Mouse (Mus musculus): ENCODE results near the gene Car7.
"Not testable (repeated sequence)": the region's sequence is repeated elsewhere in the genome, so short reads cannot be mapped to it uniquely, and the experiment has no call there.

Gene Car7

DNA sequence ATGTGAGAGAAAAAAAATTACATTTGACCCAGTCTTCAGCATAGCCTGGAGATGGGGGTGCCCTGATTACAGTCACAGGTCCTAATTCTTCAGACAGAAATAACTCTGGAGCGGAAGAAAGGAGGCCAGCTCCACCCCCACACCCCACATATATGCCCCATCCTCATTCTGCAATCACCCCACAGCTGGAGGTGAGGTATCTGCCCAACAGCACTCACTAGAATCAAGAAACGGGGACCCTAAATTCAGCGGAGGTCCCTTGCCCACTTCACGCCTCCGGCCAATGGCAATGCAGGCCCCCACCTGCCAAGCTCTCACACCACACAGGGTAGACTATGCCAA, 30.9 kb downstream of the Car7 start:
- no peak for DNase-seq (ENCODE audit: low read depth in 2 of 2, low spot score in 2 of 2)

DNA sequence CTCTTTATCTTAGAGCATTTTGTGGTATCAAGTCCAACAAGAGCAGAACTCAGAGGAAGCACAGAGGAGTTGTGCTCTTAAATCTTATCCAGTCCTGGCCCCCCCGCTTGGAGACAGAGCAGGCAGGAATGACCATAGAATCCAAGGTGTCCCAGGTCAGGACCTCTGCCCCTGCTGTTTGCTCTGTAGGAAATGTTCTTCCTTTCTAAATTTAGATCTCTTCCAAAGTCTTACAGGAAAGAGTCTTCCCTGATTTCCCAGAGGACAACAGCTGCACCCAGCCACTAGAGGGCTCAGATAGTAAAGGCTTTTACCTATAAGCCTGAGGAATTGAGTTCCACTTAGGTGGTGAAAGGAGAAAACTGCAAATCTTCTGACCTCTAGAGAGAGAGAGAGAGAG, 35.1 kb downstream of the Car7 start:
- DNase-seq (ENCODE audit: low read depth in 2 of 2, low spot score in 2 of 2), result no peak

DNA sequence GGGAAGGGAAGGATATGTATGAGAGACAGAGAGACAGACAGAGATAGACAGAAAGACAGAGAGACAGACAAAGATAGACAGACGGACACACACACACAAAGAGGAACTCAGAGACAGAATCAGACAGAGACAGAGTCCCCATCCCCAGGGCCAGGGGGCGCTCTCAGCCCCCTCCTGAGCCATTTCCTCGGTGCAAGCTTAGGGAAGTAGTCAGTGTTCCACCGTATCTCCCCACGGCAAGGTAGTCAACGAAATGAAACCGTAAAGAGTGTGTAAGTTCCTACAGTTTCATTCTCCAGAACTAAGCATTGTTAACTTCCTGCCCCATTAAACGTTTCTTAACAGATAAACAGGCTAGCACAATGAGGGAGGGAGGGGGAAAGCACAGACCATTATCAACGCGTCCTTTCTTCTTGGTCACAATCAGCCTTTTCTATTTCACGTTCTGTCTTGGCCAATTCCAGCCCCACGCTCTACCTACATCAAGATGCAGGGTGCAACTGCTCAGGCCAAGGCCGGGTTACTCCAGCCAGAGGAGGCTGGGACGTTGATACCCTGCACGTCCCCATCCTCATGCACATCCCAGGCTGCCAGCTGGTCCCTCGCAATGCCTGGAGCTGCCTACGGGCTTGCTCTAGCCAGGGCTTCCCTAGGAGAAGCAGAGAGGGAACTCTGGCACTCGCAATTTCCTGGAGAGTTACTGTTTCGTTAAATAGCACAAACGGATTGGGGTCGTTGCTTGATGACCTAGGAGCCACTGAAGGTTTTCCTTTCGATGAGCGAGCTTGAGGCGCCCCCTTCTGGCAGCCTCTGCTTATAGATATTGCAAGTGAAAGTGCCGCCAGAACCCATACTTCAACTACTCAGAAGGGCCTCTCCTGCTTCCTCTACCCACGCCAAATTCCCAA, 36.2 kb downstream of the Car7 start:
- peak; percentile 76 to 84 for DNase-seq (ENCODE audit: low read depth in 2 of 2, low spot score in 2 of 2)

DNA sequence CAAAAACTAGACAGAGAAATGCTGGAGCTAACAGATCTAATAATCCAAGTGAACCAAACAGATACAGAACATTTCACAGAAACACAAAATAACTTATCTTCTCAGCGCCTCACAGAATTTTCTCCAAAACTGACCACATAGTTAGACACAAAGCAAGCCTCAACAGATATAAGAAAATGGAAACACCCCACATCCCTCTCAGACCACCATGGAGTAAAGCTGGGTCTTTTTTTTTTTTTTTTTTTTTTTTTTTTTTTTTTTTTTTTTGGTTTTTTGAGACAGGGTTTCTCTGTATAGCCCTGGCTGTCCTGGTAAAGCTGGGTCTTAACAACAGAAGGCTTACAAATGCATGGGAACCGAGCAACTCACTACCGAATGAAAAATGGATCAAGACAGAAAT, 42.3 kb downstream of the Car7 start:
- no peak for DNase-seq (ENCODE audit: low read depth in 2 of 2, low spot score in 2 of 2)

DNA sequence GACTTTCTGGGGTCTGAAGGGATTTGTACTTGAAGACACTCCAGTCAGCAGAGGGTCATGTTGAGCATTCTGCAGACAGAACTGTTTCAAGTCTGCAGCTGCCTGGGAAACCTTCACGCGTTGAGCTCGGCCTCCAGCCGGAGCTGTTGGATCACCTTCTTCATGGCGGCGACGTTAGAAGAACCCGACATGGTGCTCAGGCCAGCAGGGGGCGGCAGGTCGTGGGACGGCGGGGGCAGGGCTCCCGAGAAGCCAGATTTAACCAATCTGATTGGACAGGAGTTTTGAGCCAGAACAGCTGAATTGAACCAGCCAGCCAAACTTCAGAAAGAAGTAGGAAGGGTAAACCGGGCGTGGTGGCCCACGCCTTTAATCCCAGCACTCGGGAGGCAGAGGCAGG, 43.1 kb downstream of the Car7 start:
- DNase-seq (ENCODE audit: low read depth in 2 of 2, low spot score in 2 of 2), result not testable (repeated sequence)

DNA sequence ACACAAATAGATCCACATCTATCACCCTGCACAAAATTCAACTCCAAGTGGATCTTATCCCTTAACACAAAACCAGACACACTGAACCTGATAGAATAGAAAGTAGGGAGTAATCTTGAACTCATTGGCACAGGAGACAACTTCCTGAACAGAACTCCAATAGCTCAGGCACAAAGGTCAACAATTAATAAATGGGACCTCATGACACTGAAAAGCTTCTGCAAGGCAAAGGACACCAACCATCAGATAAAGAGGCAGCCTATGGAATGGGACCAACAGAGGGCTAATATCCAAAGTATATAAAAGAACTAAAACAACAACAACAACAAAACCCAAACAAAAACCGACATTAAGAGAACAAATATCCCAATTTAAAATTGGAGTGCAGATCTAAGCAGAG, 50.0 kb downstream of the Car7 start:
- DNase-seq (ENCODE audit: low read depth in 2 of 2, low spot score in 2 of 2), result no peak

DNA sequence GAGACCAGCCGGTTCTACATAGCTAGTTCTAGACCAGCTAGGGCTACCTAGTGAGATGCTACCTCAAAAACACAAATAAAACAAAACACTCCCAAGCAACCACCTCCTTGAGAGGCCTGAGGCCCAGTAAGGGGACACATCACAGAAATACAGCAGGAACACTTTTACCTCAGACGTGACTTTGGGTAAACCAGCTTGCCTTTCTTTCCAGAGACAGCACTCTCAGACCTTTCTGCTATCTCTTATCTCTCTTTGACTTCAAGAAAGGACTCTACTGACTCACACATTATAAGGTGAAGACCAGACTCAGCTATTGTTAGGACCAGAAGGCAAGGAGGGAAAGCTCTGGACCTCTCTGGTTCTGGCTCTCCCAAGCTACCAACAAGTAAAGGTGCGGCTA, 55.8 kb downstream of the Car7 start:
- DNase-seq (ENCODE audit: low read depth in 2 of 2, low spot score in 2 of 2), result no peak

DNA sequence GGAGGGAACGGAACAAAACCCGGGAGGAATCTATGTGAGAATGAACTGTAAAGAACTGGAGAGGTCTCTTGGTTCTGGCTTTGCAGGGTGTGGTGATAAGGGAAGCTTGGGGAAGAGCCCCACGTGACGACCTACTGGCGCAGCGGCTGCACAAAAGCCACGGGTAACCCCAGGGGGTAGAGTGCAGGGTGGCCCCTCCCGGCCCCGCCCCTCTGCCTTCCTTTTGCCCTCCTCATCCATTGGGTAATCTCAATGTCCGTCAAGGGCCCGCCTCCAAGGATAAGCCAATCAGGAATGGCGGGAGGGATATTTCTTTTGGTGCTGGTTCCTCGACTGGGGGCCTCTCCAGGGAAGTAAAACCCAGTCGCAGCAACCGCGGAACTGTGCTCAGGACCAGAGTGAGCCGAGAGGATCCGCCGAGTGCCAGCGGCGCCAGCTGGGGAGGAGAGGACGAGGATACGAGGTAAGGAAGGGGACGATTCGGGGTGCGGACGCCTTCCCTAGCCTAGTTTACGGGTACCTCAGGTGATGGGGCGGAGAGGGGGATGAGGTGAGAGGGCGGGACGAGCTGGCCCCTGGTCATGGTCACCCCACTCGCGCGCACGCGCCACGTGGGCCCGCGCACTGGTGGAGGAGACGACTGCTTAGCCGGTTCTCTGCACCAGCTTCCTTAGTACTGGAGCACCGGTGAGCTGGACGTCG, 56.8 kb downstream of the Car7 start, which contains the start of gene Pdp2:
Gene Pdp2 (plus strand): TSS at position 319 of the 702 bp plus-strand sequence.
- peak; percentile 80 to 82 for DNase-seq (ENCODE audit: low read depth in 2 of 2, low spot score in 2 of 2)

DNA sequence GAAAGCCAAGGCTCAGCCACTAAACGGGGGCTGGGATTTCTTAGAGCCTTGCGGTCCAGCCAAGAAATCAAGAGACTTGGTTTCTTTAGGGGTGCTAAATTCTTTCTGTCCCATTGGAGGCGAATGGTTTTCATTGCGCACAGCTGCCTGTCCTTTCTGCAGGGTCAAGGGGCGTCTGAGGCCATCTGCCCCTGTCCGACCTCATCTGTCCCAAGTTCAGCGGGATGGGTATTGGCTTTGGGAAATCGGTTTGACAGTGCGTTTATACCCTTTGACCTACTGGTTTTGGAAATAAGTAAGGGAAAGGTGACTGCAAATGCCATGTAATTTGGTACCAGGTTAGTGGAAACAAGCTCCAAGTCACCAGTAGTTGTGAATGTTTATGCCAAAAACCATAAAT, 57.4 kb downstream of the Car7 start:
- DNase-seq (ENCODE audit: low read depth in 2 of 2, low spot score in 2 of 2), result no peak

DNA sequence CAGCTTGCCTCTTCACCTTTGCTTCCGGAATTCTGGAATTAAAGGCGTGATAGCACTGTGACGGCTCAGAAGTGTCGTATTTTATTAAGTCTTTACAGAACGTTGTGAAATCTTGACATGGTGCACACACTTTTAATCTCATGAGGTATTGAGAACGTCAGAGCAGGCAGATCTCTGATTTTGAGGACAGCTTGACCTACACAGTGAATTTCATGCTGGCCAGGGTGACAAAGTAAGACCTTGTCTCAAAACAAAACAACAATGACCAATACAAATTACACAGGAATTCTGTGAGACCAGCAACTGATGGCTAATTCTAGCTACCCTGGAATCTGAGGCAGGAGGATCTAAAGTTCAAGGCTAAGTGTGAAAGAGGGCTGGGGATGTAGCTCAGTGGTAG, 58.1 kb downstream of the Car7 start:
- DNase-seq (ENCODE audit: low read depth in 2 of 2, low spot score in 2 of 2), result no peak

DNA sequence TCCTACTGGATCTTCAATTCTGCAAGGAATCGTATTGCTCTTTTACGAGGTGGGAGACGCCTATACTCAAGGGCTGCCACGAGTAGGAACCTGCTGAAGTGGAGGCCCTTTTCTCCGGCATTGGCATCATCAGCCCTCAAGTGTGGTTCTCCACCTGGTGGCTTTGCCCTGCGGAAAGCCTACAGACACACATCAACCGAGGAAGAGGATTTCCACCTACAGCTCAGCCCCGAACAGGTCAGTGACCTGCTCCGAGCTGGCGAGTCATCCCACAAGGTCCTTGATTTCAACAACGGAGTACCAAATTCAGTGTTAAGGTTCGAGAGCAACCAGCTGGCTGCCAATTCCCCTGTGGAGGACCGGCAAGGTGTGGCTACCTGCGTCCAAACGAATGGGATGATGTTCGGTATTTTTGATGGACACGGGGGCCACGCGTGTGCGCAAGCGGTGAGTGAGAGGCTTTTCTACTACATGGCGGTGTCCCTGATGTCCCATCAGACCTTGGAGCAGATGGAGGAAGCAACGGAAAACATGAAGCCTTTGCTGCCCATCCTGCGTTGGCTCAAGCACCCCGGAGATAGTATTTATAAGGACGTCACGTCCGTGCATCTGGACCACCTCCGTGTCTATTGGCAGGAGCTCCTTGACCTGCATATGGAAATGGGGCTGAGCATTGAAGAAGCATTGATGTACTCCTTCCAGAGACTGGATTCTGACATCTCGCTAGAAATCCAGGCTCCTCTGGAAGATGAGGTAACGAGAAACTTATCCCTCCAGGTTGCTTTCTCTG, 59.2 kb downstream of the Car7 start:
- no peak for DNase-seq (ENCODE audit: low read depth in 2 of 2, low spot score in 2 of 2)

DNA sequence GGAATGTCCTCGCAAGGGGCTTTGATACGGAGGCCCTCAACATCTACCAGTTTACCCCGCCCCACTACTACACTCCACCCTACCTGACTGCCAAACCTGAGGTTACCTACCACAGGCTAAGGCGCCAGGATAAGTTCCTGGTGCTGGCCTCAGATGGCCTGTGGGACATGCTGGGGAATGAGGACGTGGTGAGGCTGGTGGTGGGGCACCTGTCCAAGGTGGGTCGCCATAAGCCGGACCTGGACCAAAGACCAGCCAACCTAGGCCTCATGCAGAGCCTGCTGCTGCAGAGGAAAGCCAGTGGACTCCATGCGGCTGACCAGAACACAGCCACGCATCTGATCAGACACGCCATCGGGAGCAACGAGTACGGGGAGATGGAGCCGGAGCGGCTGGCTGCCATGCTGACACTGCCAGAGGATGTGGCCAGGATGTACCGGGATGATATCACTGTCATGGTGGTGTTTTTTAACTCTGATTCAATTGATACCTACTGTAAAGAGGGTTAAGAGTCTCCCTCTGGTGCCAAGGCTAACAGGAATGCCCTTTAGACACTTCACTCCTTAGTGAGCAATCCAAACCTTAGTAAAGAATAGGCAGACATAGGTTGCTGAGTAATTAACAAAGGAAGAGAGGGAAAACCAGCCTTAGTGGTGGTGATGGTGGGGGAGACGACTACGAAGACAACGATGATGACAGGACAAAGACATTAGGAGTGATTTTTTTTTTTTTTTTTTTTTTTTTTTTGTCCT, 60.3 kb downstream of the Car7 start:
- no peak for DNase-seq (ENCODE audit: low read depth in 2 of 2, low spot score in 2 of 2)

DNA sequence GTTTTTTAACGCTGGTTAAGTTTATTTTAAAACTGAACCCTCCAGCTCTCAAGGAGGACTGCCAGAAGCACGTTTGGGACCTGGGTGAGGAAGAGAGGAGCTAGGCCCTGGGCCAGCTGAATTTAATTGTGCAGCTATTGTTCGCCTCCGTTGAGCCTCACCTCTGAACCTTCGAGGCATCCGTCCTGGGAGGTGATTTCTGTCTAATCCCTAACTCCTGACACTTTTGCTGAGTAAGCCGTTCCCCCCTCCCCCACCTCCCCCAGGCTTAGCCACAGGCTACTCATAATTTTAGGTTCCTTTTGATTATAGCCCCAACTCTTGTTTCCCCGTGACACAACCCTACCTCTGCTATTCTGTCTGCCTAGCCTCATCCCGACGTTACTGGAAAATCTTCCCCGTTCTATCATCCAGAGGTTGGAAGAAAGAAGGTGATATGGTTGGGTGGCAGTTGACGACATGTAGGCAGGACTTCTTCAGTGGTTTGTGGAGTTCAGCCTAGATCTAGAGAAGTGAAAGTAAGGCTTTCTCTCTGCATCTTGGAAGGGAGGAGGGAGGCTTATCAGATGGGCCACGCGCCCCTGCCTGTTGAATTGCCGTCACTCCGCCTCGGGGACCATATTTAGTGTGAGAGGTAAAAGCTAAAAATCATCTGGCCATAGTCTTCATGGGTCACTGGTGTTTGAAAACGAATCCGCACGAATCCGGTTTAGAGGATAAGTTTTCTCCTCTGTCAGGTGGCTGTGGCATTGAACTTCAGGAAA, 61.5 kb downstream of the Car7 start:
- DNase-seq (ENCODE audit: low read depth in 2 of 2, low spot score in 2 of 2), result no peak

DNA sequence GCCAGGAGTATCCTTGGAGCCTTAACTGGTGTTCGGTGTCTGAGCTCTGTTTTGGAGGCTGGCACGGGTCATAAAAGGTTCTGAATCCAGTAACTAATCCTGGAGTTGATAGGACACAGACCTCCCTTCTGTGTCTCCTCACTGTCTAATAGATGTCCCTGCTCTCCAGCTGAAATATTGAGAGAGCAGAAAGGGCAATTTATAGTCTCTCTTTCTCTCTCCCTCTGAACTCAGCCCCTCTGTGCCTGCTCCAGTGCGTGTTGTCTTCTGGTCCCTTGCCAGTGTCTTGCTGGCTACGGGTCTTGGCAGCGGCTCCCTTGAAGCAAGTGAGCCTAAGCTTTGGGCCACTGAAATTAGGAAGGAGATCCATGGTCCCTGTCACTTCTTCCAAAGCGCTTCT, 63.2 kb downstream of the Car7 start:
- no peak for DNase-seq (ENCODE audit: low read depth in 2 of 2, low spot score in 2 of 2)

DNA sequence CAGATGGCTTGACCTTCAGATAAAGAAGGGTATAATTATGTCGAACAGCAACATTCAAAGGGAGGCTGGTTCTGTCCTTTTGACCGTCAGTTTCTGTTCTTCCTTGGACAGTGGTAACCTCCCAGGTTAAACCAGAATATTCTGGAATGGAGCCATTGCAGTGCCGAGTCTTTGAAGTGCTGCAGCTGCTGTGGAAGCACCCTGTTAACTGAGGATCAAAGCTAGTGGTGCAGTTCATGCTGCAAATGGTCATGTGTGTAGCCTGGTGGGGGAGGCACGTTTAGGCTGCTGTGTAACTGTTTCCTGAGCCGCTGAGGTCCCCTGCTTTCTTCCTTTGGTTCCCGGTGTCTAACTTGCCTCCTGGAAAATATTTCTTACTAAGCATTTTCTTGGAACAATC, 64.0 kb downstream of the Car7 start:
- DNase-seq (ENCODE audit: low read depth in 2 of 2, low spot score in 2 of 2), result no peak

Data from CD8-positive naive resting alpha-beta T cell, adult 2 months (primary cell).